Mouse (Mus musculus) heart, postnatal 4 days (tissue): ENCODE measurements at regions not wholly inside any gene's neighbourhood (a gene's known extent, or its start where the extent isn't known, plus 50 kb on each side); places are given as distances from the start of the nearest gene placed in this dataset.

Experiments
- DNase-seq: peaks from one replicate; pipeline ENCODE4 v3.0.0; 2021

DNA sequence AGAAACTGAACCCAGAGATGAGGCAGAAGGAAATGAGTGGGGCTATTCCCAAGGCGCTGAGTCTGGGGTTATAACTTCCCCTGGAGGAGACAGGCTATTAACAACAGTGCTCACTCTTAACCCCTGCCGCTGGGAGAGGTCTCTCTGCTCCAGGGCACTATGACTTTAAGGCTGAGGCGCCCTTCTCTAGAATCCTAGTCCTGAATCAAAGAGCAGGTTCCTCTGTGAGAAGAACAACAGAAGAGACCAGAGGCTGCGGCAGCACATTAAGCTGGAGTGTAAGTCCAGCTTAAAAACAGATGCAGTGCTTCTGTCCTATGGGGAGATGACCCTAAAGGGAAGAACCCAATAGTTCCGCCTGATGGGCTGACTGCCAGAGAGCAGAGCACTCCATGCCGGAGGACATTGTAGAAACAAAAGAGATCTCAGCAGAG, 173.4 kb upstream of the Klf7 start:
- DNase-seq, result peak; percentile 55

DNA sequence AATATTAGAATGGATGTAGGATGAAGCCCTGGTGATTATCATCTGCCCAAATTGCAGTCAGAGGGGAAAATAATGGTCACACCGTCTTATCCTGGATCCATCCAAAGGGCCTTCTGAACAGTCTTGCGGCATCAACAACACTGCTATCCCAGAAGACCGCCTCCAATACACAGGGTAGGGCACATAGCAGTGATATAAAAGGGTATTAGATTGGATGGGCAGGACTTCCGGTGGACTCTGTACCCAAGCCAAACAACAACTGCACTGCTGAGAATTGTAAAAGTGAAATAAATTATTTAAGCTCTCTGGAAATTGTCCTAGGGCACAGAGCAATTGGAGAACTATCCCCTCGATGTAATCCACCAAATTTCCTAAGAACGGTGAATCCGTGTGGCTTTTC, 173.0 kb upstream of the Klf7 start:
- no peak for DNase-seq

DNA sequence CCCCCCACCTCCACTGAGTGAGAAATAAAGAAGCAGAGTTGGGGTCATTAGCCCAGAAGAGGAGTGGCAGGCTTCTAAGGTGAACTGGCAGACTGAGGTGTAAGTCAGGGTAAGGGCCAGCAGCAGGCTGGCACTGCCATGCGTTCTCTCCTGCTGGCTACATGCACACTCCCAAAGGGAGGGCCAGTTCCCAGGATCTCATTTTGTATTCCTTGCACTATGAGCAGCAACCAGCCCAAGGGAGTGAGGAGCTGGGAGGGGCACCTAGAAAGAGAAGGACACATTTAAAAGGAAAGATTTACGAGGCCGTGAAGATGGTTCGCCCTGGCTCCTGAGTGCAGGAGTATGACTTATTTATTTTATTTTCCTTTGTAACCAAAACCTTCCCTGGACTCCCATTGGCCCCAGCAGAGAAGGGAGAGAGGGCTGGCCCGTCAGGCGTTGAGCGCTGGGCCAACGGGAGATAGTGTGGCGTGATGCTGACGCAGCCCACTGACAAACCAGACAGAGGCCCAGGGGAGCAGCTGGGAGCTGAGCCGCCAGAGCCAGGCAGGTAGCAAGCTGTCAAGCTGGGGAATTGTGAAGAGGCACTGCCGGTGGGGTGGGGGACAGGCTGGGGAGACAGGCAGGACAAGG, 166.8 kb upstream of the Klf7 start:
- DNase-seq, result peak; percentile 60

DNA sequence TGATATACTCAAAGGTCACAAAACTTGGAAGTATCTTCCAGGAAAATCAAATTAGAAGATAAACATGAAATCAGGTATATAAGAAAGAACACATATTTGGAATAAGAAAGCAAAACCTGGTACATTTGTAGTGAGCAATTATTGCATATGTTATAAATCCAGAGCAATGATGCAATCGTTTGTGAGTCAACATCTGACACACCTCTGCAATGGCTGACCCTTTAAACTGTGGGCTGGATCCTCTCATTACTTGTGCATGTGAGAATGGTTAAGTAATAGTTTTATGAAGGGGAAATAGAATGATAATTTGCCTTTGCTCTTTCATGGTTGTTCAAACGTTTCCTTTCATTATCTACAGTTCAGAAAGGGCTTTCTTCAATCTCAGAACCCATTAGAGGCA, 165.0 kb upstream of the Klf7 start:
- DNase-seq, result no peak

DNA sequence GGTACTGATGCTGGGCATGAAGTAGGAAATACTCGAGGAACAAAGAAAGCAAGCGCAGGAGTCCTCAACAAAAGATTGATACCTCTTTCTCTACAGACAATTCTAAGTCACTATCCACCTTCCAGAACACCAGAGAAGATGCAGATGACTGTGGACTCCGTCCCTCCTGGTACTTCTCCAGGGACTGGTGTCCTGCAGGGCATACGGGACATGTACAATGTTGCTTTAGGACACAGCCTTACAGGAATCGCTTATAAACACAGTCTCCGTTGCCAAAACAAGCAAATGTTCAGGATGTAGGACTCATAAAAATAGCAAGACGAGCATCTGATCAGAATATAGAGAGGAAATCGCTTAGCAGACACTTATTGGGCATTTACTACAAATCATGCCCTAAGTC, 162.6 kb upstream of the Klf7 start:
- DNase-seq, result no peak

DNA sequence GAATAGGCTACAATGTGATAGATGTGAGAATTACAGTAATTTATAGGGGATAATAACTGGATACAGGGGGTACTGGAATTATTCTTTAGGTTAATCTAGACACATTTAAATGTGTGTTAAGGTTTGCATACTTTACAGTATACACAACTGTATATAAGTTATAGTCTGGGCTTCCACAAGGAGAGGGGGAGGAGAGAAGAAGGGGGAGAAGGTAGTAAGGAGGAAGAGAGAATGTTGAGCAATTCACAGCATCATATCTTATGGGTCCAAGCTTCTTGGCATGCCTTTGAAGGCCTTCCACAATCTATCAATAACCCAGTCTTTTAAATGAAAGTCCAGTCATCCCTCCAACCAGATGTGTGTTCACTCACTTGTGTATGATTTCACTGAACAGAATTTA, 153.8 kb upstream of the Klf7 start:
- no peak for DNase-seq

DNA sequence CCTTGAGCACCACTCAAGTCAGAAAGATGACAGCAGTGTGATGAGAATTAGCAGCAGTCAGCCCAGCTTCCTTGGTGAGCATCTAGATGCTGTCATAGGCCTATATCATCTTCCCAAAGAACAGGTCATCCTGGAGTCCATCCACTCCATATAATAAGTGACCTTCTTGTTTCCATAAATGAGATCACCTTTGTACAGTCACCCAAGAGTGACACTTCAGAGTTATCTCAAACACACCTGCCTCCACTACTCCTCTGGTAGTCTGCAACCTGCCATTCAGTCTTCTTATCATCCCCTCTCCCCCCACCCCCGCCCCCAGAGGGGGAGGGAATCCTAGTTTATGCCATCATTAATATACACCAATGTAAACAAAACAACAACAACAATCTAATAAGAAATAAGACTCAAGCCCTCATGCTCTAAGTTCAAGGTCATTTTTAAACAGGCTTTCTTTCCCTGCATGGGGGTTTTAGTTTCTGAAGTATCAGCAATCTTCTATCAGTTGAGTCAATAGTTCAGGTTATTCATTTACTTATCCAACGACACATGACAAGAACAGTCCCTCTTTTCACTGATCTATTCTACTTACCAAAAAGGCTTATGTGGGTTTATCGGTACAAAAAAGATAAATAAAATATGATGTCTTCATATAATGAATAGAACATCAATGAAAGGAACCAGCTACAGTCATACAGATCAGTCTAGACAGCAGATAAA, 153.2 kb upstream of the Klf7 start:
- DNase-seq, result no peak

DNA sequence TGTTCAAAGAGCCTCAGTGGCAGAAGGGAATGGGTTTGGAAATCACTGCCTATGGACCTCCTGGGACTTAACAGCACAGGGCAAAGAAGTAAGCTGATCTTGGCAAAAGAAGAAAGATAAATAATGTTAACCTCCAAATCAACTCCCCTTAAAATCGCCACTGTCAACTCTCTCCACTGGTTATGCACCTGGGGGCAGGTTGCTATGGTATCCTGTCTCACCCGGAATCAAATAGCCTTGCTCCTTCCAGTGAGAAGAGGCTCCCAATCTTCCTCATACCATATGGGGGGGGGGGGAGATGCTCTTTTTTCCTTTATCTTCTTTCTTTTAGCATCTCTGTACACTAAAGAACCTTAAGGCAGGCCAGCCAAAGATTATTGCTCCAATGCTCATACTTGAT, 135.2 kb upstream of the Klf7 start:
- no peak for DNase-seq

DNA sequence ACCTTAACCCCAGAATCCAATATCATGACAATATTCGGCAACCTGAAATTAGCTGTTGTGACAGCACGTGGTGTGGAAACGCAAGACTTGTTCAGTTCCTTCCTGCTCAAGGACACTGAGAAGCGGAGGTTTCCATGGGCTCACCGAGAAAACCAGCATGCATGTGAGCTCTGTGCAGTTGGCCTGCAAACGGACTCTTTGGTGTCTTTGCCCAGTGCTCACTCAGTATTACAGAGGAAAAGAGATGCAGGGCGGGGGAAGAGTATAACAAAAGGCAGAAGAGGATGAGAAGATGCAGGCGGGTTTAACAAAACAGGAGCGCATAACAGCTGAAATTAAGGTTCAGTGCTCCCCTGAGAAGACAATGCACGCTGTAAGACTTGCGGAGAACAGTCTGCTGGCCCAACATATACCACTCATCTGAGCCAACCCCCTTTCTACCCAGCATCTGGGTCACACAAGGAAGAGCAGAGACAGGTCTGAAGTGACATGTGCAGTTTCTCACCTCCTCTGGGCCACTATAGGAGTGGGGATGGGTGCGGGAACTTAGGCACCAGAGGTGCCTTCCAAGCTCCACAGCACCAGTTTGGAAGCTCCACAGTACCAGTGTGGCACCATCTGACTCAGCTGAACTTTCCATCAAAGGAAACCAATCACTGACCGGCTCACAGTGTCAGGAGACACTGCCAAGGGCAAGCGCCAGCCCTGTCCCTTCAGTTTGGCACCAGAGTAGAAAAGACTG, 133.6 kb upstream of the Klf7 start:
- DNase-seq, result no peak

DNA sequence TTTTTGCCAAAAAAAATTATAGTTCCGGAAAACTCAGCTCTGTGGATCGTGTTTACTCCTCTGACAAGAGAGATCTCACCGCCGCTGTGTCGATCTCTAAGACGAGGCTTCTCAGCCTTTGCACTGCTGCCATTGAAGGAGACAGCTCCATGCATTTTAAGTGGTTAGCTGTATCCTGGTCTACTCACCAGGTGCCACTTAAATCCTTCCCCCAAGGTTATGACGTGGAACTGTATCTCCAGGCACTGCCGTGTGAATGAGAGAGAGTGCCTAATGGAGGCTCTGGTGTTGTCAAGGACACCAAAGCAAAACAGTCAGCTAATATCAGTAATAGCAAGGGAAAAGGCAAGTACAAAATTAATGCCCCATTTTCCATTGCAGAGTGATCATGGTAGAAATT, 132.6 kb upstream of the Klf7 start:
- no peak for DNase-seq

DNA sequence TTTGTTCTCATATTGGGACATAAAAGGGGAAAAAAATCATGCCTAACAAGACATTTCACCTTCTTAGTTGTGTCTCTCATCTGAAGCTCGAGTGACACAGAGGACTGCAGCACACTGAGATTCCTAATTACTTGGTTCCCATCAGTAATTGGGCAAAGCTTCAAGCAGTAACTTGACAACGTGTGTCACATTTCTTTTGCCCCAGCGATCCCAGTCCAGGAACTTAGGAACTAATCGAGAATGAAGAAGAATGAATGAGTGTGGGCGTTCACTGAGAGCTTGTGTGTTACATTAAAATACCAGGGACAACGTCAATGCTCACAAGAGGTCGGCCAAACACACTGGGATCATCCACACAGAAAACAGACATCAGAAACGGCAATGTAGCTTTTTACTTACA, 131.9 kb upstream of the Klf7 start:
- DNase-seq, result no peak

DNA sequence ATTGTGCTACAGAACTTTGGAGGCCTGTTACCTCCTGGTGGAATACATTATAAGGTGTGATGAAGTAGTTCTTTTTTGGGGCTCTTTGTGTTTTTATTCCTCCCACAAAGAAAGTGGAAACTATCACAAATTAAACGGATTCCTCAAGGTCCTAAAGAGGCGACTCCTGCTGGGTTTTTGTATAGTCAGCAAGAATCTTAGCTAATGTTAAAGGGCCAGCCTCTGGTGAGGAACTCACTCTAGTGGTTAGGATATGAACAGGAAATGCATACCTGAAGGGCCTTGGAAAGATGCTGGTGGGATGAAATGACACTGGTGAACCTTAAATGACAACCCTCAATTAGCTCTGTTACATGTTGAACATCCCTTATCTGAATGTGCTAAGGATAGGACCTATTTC, 120.3 kb upstream of the Klf7 start:
- no peak for DNase-seq

DNA sequence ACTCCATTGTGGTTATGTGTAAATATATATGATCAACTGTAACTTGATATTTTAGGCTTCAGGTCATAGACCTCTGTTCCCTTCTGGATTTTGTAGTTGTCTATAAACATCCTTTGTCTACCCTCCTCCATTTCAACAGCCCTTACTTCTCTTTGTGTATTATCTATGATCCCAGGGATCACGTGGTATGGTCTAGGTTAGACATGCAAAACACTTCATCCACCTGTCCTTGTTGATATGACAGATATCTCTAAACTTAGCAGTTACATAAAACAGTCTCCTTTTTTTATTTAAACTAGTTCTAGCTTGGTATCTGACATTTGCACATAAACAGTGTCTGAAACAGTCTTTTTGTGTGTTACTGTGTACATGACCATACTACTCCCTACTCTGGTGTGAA, 107.6 kb upstream of the Klf7 start:
- DNase-seq, result no peak

DNA sequence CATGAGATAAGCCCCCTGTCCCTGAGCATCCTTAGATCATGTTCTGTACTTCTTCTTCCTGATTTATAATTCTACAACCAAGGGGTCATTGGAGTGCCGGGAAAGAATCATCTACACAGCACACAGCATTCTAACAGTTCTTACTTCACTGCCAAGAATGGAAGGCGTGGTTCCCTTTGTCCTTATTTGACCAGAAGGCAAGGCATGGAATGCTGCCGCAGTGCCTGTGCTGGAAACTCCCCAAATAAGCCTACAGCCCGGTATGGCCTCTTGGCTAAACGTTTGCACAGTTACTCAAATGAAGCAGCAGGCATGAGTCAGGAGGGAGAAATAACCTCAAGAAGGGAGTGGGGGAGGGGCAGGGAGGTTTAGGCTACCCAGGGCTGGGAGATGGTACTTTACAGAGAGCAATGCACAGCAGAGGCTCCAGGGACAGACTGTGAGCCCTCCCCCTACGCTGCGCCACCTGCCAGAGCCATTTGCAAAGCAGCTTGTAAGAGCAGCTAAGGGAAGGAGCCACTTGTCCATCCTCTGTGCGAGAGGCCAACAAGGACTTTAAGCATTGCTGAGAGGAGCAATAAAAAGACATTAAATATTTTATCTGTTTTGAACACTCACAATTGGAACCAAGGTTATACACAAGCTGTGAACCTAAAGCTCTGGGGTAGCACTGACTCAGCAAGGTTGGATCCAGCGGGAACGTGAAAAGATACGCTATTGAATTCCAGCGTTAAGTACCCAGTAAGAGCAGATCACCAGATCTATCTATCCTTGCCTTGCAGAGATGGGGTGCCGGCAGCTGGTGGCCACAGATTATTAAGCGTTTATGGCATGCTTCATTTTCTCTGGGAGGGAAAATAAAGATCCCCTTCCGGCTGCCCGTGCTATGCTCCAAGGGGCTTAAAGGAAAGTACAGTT, 104.2 kb upstream of the Klf7 start:
- peak; percentile 80 for DNase-seq

DNA sequence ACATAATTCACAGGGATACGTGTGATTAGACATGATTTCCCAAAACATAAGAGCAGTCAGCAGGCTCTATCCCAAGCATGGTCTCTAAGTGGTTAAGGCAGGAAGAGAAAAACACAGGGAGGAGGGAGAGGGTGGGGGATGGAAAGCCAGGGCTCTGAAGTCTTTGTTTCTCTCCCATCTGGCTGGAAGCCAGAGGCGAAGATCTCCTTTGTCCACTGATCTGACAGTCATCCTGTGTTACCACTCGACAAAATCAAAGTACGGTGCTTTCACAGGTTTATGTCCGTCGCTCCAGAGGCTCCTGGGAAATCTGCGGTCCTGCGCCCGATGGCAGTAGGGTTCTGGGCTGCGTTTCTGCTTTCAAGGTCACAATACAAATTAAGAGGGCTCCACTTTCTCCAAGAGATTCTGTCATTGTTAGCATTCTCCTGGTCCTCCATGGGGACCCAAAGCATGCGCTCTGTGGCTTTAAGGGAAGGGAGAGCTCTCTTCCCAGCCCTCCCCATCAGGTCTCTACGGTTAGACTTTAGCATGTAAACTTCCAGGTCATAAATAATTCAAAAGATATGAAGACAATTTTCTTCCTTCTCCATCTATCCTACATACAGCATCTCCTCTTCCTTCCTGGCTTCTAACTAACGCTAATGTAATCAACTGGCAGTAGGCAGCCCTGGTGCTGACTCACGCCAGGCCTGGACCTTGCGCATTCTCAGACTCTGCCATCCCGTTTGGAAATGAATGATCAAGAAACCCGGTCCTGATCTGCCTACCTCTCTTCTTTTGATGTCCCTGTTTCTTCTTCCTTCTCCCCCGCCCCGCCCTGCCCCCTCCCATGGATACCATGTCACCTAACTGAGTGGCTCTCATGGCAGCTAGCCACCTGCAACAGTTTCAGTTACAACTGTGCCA, 102.0 kb upstream of the Klf7 start:
- DNase-seq, result peak; percentile 54

DNA sequence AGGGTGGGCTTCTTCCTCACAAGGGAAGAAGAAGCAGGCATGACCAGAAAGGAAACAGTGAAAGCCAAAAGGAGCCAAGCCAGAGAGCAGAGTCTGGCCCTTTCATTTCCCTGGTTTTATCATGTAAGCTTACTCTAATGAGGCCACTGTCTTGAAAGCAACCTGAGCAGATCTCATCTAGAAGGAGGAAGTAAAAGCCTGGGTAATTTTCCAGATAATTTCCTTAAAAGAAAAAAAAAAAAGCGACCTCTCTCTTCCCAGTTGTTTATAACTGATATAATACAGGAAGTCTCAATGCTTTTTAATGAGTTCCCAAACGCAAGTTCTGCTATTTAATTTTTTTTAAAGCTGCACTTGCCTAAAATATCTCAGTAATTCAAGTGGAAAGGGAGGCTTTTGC, 100.4 kb upstream of the Klf7 start:
- no peak for DNase-seq

DNA sequence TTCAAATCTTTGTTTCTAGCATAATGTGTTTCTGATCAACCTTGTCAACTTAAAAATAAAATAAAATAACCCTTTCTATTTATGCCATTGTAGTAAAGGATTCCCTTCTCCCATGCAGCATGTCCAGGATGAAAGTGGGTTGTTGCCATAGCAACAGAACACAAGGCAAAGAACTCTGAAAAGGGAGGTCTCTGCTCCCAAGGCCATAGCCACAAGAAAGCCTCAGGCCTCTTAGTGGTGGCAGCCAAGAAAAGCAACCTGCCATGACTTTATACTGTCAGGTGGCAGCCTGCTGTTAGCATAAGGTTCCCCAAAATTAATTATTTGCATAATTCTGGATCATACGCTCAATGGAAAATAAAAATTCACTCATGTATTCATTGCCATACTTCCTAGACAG, 98.4 kb upstream of the Klf7 start:
- no peak for DNase-seq

DNA sequence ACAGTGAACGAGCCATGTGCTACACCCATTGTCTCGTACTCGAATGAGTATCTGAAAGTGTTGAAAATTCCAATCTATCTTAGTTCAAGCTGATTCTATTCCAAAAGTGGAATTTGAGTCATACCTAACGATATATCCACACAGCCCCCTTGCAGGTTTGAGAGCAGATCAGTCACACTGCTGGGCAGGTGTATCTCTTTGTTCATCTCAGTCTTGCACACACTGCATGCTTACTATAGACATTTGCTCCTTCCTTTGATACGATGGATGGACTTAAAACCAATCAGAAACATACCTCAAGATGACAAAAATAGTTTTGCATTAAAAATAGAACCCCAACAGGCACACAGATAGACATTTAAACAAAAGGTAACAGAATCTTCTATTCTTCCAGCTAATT, 98.0 kb upstream of the Klf7 start:
- DNase-seq, result no peak

DNA sequence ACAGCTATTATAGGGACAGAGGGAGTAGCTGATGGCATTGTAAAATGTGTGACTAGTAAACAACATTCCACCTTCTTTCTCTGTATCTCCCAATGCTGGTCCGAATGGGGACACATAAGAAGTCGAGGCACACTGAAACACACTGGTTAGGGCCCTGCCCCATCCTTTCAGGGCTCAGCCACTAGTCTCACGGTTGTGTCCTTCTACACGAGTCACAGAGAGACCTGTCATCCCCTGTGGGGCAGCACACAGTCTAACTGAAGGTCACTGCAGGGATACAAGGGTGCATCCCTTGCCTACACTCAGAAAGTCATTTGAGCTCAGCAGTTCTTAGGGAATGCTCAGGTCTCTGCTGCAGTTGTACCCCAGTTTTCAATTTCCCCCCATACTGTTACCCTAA, 93.6 kb upstream of the Klf7 start:
- no peak for DNase-seq

DNA sequence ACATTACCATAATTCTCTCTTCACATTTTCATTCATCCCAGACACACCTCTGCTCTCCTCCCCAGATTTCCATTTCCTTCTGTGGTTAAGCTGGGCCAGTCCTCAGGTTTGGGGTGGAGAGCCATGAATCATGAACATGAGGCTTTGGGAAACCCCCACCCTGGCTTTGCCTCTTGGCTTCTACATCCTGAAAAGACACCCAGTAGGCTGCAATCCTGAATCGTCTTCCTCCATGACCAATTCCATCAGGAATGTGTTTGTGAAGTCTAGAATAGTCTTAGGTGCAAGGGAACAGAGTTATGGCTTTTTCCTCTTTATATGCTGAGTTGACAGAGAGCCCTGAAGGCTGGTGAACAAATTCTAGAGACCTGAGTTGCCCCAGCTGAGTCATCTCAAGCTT, 87.0 kb upstream of the Klf7 start:
- DNase-seq, result no peak

DNA sequence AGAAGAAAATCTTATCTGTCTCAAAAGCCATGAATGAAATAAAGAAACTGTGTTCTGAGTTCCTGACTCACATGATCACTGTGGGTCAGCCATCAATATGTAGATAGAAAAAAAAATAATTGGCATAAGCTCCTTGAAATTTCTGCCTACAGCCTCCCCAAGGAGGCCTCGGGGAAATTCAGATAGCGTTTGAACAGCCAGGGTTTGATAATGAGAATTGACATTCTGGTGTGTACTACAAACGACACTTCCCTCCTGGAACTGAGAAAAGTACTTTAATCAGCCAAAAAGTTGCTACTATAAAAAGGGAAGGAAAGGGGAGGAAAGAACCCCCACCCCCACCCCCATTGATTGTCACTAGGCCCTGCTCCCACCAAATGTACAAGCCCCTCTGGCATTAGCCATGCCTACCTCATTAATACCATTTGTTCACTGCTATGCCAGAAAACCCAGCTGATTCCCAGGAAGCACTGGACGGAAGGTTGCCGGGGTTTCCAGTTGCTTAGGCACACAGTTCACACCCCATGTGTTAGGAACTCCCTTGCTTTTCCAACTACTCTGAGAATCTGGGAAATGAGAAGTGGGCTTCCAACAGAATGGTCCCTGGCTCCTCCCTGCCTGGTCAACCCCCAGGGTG, 78.4 kb upstream of the Klf7 start:
- DNase-seq, result no peak
